Mouse (Mus musculus): ENCODE measurements around the gene Gm12258.
A peak's percentile ranks its signal among the peaks of the same experiment; 100 is the strongest.
"Not testable (repeated sequence)": the region's sequence is repeated elsewhere in the genome, so short reads cannot be mapped to it uniquely, and the experiment has no call there.

Gm12258 gene

DNA sequence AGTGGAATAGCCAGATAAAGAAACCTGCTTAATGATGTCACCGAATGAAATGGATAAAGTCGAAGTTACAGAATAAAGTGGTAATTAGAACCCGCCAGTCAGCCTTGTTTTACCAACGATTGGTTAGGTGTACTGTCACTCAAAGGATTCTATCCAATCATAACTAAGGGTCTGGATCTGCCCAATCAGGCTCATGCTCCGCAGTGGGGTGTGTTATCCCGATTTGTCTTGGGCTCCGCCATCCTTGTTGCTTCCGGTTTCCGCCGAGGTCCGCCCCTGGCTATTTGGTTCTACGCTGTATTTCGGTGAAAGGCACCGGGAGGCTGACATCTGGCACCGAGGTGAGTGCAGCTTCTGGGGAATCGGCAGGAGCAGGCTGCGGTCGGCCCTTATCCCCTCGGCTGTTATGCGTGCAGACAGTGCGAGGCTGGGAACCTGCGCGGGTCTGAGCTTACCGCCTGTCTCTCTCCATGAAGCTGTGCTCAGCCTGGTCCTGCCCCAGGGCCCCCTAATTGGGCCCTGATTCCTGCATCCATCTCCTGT, at the start of gene Gm12258:
Gene Gm12258 (plus strand): TSS at position 240 of the 543 bp plus-strand sequence.
- DNase-seq (ENCODE audit: low read depth, low spot score), result peak; percentile 99

DNA sequence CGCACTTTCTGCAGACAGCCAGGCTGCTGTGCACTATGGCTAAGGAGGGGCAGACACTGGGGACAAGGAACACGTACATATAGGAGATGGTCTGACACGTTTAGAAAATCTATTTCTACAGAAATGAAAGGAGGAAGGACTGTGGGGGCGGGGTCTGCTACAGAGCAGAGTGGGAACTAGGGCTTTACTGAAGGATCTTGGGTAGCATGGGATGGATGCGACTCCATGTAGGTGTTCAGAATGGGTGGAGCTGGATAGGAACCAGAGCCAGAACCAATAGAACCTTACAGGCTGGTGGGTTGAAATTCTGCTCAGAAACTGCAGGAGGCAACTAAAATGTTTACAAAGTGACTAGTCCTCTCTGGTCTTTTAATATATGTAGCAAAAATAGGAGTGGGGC, 47.2 kb upstream of the Gm12258 start:
- DNase-seq (ENCODE audit: low read depth, low spot score), result no peak

DNA sequence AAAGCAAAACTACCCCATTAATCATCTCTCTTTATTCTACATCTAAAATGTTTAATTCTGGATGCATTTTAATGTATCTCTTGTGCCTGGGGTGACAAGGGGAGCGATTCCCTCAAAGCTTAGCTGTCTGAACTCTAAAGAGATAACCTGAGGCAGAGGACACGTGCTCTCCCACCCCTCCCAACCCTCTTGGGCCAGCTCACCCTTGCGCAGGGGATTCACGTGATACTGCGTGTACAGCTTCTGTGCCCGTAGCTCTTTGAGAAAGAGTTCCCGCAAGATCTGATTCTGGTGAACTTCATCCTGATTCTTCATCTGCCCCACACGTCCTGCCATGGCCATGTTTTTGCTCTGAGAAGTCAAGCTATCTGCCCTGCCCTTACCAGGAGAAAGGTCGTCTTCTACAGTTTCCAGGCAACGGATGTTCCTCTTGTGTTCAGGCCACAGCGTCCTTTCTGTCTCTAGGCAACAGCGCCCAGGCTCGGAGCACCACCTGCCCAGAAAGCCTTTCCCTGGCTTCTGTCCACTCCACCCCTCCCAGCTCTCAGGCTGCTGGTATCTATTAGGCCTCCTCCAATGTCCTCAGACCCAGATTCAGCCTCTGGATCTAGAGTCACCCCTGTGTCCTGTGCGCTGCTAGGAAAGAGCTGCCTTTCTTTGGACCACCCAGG, 45.3 kb upstream of the Gm12258 start, which contains the start of gene Fam183b:
Gene Fam183b (minus strand): TSS at position 403 of the 671 bp plus-strand sequence.
- peak; percentile 59 for DNase-seq (ENCODE audit: low read depth, low spot score)

DNA sequence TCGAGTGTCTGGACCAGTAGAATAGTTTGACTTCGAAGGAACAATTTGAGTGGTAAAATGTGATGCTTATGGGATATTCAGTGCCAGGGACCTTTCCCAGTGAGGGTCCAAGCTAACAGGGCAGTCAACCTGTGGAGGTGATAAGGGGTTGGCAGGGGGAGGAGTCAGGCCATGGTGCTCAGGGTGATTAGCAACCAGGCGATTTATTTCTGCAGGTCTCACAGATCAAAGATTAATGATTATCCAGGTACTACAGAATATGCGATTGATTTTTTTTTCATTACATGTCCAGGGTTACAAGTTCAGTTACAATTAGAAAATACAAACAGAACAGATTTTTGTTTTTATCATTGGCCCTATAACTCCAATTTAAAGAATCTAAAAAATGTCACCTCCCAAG, 43.1 kb upstream of the Gm12258 start:
- no peak for DNase-seq (ENCODE audit: low read depth, low spot score)

DNA sequence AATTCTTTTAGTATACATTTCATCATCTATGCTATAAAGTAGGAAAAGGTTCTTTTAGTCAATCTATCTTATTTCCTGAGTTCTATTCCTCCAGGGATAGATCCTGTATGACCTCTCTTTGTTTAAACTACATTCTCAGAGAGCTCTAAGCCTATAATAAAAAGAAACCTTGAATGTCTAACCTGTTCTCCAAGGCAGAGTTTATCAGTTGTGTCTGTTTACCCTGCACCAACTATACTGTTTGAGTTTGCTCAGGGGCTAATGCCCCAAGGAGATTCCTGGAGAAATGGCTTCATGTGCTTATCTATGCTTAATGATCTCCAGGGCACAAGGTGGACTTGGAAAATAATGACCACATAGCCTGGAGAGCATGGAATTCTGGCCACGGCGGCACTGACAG, 42.6 kb upstream of the Gm12258 start:
- no peak for DNase-seq (ENCODE audit: low read depth, low spot score)

DNA sequence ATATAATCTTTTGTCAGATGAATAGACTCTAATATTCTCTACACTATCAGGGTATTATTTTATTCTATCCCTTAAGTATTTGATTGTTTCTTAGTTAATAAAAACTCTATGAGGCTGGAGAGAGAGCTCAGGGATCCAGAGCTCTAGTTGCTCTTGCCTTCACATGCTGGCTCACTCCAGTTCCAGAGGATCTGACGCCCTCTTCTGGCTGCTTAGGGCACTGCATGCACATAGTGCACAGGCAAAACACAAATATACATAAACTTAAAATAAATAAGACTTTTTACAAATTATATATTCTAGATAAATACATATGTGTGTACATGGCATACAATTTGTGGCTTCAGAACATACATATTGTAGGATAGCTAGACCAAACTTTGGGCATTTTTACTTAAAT, 35.0 kb upstream of the Gm12258 start:
- peak; percentile 35 for DNase-seq (ENCODE audit: low read depth, low spot score)

DNA sequence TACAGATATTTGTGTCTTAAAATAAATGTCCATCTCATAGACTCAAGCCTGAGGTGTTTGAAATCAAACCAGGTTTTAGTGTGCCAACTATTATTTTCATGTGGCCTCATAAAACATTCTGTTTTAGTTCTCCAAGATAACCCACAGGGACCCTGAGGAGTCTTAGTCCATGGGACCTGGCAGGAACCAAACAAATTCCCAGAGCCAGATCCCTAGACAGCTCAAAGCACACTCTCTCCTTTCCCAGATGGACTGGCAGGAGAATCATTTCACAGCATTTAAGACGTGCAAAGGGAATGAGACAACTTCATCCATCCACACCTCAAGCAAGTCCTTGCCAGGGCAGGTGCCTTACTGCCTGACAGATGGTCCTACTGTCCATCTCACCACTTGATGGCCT, 32.3 kb upstream of the Gm12258 start, which contains the start of gene Olfr313:
Gene Olfr313 (plus strand): TSS at position 301 of the 400 bp plus-strand sequence.
- not testable (repeated sequence) for DNase-seq (ENCODE audit: low read depth, low spot score)

DNA sequence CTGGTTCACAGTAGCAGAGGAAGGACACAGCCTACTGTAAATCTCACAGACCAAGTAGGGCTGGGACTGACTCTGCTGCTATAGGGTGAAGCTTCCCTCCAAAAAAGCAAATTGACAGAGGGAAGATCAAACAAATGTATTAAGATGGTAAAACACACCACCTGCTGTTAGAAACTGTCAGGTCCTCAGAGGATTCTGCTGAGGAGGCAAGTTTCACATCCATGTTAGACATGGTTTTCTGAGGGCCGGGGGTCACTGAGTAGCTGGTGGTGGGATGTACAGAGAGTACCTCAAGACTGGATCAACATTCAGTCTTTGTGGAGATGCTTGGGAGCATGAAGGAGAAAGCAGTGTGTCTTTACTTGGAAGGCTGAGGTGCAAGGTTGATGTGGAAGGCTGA, 31.3 kb upstream of the Gm12258 start:
- no peak for DNase-seq (ENCODE audit: low read depth, low spot score)

DNA sequence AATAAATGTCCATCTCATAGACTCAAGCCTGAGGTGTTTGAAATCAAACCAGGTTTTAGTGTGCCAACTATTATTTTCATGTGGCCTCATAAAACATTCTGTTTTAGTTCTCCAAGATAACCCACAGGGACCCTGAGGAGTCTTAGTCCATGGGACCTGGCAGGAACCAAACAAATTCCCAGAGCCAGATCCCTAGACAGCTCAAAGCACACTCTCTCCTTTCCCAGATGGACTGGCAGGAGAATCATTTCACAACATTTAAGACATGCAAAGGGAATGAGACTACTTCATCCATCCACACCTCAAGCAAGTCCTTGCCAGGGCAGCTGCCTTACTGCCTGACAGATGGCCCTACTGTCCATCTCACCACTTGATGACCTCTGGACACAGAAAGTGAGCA, 18.0 kb upstream of the Gm12258 start, which contains the start of gene Olfr312:
Gene Olfr312 (plus strand): TSS at position 301 of the 400 bp plus-strand sequence.
- DNase-seq (ENCODE audit: low read depth, low spot score), result not testable (repeated sequence)

DNA sequence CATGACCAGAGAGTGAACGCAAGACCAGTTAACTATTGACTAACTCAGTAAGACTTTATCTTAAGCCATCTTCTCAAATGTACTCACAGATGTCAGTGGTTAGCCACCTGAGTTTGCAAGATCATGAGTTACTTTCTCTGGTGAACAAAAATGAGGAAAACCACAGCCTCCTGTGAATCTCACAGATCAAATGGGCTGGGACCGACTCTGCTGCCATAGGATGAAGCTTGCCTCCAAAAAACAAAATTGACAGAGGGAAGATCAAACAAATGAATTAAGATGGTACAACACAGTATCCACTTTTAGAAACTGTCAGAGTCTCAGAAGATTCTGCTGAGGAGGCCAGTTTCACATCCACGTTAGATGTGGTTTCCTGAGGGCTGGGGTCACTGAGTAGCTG, 17.2 kb upstream of the Gm12258 start:
- no peak for DNase-seq (ENCODE audit: low read depth, low spot score)

DNA sequence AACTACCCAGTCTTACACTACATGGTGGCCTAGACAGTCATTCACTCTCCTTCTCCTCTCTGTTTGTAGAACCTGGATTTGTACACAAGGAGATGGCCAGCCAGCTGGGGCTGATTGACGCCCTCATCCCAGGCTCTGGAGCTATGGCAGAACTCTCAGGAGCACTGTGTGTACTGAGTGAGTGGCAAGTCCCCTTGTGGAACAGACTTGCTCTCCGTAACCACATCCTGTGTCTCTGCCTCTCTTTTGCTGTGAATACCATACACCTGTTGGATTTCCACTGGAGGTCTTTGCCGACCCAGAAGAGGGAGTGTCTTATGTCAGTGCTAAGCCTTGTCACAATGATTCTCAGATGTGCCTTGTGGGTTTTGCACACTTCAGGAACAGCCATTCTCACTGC, 14.4 kb upstream of the Gm12258 start:
- DNase-seq (ENCODE audit: low read depth, low spot score), result not testable (repeated sequence)

DNA sequence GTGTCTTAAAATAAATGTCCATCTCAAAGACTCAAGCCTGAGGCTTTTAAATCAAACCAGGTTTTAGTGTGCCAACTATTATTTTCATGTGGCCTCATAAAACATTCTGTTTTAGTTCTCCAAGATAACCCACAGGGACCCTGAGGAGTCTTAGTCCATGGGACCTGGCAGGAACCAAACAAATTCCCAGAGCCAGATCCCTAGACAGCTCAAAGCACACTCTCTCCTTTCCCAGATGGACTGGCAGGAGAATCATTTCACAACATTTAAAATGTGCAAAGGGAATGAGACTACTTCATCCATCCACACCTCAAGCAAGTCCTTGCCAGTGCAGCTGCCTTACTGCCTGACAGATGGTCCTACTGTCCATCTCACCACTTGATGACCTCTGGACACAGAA, 8.0 kb upstream of the Gm12258 start, which contains the start of gene Olfr311:
Gene Olfr311 (plus strand): TSS at position 301 of the 400 bp plus-strand sequence.
- DNase-seq (ENCODE audit: low read depth, low spot score), result not testable (repeated sequence)

DNA sequence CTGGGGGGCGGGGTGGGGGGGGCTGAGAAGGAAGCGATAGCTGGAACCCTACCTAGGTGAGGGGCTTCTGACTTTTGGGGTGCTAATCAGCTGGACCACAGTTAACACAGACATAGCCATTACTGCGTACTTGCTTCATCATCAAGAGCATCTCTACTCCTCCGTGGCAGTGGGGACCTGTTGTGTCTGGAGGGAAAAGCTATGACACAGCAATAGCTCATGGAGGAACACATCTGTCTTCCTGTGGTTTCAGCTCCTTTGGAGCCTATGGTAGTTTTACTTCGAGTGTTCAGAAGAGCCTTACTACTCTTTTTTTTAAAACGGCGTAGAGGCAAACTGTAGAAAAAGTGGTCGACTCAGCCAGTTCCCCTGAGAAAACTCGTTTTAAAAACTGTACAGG, 678 bp downstream of the Gm12258 start:
- no peak for DNase-seq (ENCODE audit: low read depth, low spot score)

DNA sequence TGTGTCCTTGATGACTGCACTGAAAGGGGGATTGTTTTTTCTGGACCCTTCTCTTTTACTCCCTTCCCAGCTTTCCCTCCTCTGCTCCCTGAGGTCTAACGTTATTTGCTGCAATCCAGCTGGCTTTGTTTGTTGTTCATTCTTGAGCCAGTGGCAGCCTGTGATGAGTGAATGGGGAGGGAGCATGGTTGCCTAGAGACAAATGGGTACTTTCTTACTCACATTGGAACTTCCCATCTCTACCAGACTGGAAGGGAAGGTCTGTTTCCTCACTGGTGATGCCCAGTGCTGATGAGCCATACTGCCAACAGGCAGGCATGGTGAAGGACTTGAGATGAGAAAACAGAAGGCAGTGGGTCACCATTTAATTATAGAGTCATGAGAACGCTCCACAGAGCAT, 2.8 kb downstream of the Gm12258 start:
- DNase-seq (ENCODE audit: low read depth, low spot score), result no peak

DNA sequence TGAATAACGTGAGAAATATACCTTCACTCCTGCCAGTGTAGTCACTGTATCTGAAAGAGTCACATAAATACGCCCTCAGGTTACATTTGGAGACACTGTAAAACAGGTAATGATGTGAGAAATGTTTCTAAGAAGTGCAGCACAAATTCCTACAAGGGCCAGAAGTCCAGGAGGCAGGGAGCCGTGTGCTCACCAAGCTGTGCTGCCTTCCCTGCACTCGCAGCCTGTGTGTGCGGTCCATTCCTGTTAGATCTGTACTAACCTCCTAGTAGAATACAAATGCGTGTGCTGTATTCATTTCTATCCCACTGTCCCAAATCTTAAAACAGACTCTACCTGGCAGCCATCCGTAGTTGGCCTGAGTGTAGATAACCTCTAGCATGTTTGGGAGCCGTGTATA, 13.8 kb downstream of the Gm12258 start:
- DNase-seq (ENCODE audit: low read depth, low spot score), result no peak

DNA sequence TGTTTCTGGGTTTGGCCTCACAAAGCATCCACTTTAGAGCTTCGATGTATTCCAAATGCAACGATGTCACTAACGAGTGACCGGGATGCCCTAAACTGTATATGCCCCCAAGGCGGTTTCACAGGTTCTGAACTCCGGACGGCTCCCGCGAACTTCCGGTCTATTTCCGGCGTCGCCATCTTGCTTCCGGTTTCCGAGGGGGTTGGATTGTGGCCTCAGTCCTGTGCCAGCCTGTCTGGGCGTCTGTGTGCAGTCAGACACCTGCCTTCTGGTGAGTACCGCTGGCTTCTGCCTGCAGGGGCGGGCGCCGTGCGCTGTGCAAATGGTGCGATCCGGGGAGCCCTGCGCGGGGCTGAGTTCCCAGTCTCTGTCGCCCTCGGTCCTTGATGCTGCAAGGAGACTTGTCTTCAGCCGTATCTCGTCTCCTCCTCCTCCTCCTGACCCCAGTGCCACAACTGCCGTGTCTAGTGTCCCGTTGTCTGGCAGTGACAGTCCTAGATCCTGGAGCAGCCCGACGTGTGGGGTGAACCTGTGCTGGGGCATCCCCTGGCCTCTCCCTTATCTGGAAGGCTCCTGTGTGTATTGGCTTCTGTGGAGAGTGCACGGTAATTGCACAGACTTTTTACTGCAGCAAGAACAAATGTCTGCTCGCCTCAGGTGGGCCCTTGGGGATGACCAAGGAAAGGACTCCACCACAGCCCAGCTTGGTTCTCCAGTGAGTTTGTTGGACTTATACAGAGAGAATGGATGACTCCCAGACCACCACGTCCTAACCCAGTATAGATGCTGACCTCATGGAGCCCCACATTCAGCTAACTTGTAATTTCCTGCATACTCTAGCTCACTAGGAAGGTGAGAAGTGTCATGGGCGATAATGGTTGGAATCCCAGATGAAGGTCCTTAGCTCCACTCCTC, 20.3 kb downstream of the Gm12258 start, which contains the start of gene 2810021J22Rik:
Gene 2810021J22Rik (plus strand): TSS at position 178 of the 915 bp plus-strand sequence.
- DNase-seq (ENCODE audit: low read depth, low spot score), result peak; percentile 86

DNA sequence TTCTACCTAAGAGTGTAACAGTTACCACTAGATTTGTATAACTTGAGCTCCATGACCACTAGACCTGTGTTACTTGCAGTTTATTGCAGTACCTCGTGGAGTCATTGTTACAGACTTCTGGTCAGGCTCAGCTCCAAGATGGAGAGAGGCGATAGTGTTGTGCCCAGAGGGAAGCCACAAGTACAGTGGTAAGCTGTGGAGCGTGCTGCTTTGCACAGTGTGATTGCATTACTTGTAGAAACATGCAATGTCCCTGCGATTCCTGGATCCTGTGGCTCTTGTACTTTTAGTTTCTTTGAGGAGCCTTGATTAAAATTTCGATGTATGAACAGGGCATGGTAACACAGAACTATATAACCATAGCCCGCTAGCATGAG, 21.0 kb downstream of the Gm12258 start:
- DNase-seq (ENCODE audit: low read depth, low spot score), result no peak

DNA sequence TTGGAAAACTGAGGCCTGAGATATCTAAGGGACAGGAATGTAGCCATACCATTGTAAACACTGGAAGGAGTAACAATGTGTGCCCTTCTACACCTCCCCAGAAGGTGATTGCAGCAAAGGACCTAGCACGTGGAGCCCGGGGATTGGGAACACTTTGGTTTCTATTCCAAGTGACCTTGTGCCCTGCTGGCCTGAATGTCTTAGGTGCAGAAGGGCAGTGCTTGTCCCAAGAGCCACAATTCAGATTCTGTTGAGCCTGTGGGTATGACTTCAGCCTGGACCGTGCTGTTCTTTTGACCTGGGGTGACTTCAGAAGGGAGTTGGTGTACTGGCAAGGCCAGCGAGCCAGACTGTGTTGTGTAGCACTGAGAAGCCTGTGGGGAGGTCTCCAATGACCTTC, 24.0 kb downstream of the Gm12258 start:
- no peak for DNase-seq (ENCODE audit: low read depth, low spot score)

DNA sequence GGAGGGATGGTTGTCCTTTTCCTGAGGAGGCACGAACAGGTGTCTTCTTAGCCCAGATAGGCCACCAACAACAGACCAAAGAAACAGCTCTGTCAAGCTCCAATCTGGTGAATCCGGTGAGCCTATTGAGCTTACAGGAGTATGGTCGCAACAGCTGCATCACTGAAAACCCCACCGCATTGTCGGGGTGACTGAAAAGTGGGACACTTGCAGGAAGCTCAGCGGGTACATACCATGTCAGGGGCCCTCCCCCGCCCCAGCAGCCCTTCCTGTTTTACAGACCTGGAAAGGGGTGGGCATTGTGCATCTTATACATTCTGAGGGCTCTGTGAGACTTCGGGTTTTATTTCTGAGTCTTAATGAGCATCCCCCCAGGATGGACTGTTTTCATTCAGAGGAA, 36.8 kb downstream of the Gm12258 start:
- DNase-seq (ENCODE audit: low read depth, low spot score), result no peak

DNA sequence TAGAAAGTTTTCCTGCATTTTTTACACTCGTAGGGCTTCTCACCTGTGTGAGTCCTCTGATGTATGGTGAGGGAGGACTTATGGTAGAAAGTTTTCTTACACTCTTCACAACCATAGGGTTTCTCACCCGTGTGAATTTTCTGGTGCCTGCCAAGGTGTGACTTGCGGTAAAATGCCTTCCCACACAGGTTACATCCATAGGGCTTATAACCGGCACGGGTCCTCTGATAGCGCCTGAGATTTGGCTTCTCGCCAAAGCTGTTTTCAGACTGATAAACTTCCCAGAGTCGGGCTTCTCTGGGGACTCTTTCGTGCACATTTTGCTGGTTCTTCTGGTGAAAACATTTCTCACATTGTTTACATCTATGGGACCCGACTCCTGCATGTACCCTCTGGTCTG, 43.6 kb downstream of the Gm12258 start:
- no peak for DNase-seq (ENCODE audit: low read depth, low spot score)

DNA sequence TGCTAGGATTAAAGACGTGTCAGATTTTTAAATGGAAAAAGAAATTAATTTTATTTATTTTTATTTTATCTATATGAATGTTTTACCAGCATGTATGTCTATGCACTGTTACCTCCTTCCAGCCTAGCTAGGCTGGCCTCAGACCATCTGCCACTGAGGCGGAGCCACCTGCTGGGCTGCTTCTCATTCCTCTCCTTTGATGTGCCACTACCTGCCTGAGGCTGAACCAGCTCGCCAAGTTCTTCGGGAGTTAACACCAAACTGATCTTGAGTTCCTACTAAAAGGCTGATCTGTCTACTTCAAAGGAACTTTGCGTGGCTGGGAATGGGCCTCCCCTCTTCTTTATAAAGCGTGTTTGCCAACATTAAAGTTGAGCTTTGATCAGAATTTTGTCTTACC, 47.5 kb downstream of the Gm12258 start:
- no peak for DNase-seq (ENCODE audit: low read depth, low spot score)

DNA sequence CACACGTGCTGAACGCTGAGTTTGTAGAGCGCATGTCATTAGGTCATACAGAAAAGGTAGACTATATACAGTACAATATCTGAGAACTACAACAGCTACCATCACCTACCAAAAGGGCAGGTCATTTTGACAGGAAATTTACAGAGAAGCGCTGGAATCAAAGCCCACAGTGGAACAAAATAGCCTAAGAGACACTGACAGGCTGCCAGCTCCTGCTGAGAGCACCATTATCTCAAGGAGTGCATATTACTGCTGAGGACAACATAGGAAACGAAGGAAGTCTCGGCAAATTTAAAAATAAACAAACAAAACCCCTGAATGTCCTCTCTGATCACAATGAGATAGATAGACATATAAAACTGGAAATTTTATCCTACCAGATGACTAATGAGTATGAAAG, 50.5 kb downstream of the Gm12258 start:
- DNase-seq (ENCODE audit: low read depth, low spot score), result no peak
